Mouse (Mus musculus) midbrain, postnatal 0 days (tissue): Measurements from ENCODE around the gene Lrrc38. TPM values are rescaled to one million over a fixed set of nuclear protein-coding genes. Genes with fewer than 3 reads are reported as not detected.

Source experiments
- ATAC-seq: fragments of 200-750 bp; cut with Nextera tagmentation; 2 replicates; pipeline ENCODE4 v1.8.0; 2017; ENCODE audit warnings: moderate number of reproducible peaks, mild to moderate bottlenecking, moderate TSS enrichment, moderate library complexity; ENCODE audit not compliant: low FRiP score
- DNase-seq: peaks from one replicate; pipeline ENCODE4 v3.0.0-alpha.2; 2015; ENCODE audit warnings: low spot score
- H3K27ac ChIP-seq: fragments of 300-500 bp; sonication (generic); 2 replicates; pipeline ENCODE4 v1.5.1; 2014; ENCODE audit warnings: low read depth, mild to moderate bottlenecking, low read length, mixed read lengths
- H3K27me3 ChIP-seq: fragments of 300-500 bp; sonication (generic); 2 replicates; pipeline ENCODE4 v1.6.1; 2014; ENCODE audit warnings: low read length, control low read depth, mixed read lengths; ENCODE audit not compliant: insufficient read depth
- H3K36me3 ChIP-seq: fragments of 300-500 bp; sonication (generic); 2 replicates; pipeline ENCODE4 v1.6.1; 2014; ENCODE audit warnings: low read length, control low read depth, mixed read lengths; ENCODE audit not compliant: insufficient read depth
- H3K4me1 ChIP-seq: fragments of 300-500 bp; sonication (generic); 2 replicates; pipeline ENCODE4 v1.6.1; 2014; ENCODE audit warnings: mild to moderate bottlenecking, control low read depth, antibody characterized with exemption, low read length, mixed read lengths; ENCODE audit not compliant: insufficient read depth
- H3K4me2 ChIP-seq: fragments of 300-500 bp; sonication (generic); 2 replicates; pipeline ENCODE4 v1.6.1; 2014; ENCODE audit warnings: low read depth, mild to moderate bottlenecking, low read length, mixed read lengths; ENCODE audit not compliant: poor library complexity, severe bottlenecking
- H3K4me3 ChIP-seq: fragments of 300-500 bp; sonication (generic); 2 replicates; pipeline ENCODE4 v1.5.1; 2014; ENCODE audit warnings: low read depth, mild to moderate bottlenecking, low read length, moderate library complexity
- H3K9ac ChIP-seq: fragments of 300-500 bp; sonication (generic); replicated peaks from 2 replicates; pipeline ENCODE4 v1.6.1; 2014; ENCODE audit warnings: mild to moderate bottlenecking, low read length, moderate library complexity, mixed read lengths; ENCODE audit not compliant: poor library complexity, severe bottlenecking
- H3K9me3 ChIP-seq: fragments of 300-500 bp; sonication (generic); 2 replicates; pipeline ENCODE4 v1.6.1; 2016; ENCODE audit warnings: low read length, control low read depth
- CTCF ChIP-seq: IDR thresholded peaks from 2 replicates; pipeline ENCODE4 v1.5.1; 2016; ENCODE audit warnings: antibody characterized with exemption, mild to moderate bottlenecking
- WGBS: fragments of 180-500 bp; shearing (Covaris S2); extraction: QIAGEN DNeasy Blood & Tissue Kit; methylation state at CpG from one replicate; pipeline ENCODE4 v1.1.7; 2014; 5-methylcytosine and 5-hydroxymethylcytosine counted together
- polyA plus RNA-seq: library from polyadenylated mRNA; unstranded; fragments of >200 nt; fragmentation: Nextera tagmentation; extraction: Ambion mirVana; gene quantifications from 2 replicates; pipeline ENCODE4 v1.2.1, GENCODE M21; 2015
- total RNA-seq: library from RNA; depleted of rRNA; stranded (reverse); fragments of >200 nt; gene quantifications from 2 replicates; pipeline ENCODE4 v1.2.3, GENCODE M21; 2014

Lrrc38 gene
- total and polyA plus RNA-seq, 2 experiments from 2014 or later: 0.33 to 0.67 TPM

DNA sequence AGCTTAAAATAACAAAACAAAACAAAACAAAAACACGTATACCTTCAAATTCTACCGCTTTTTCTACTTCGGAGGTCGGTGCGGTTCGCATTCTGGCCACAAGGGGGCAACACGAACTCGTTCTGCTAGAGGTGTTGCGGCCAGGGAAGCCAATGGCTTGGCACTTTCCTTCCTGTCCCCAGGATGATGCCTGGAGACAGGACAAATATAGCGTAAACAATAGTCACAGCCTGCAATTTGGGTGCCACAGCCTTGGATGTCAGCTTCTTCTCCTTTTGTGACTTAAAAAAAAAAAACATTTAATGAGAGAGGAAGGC is 24.0 kb upstream of the Lrrc38 start:
- Histone ChIP-seq H3K9me3 (no peaks in the 10 kb centered on the region), H3K4me1 (no peaks in the 10 kb centered on the region), H3K27me3 (no peaks in the 10 kb centered on the region), H3K4me2 (peak overlapping the region; percentile 47), H3K4me3 (peak overlapping the region; percentile 10; the same call in 1 of the 2 replicates), H3K9ac (no peak overlapping the region; the same call in 1 of the 2 replicates), H3K36me3 (no peaks in the 10 kb centered on the region), H3K27ac (no peak overlapping the region)
- ATAC-seq (peak; percentile 77), DNase-seq (peak; percentile 82)
- peak; percentile 97 for TF ChIP-seq CTCF
- WGBS: 2% methylated on average over 10 of the region's 10 CpGs

DNA sequence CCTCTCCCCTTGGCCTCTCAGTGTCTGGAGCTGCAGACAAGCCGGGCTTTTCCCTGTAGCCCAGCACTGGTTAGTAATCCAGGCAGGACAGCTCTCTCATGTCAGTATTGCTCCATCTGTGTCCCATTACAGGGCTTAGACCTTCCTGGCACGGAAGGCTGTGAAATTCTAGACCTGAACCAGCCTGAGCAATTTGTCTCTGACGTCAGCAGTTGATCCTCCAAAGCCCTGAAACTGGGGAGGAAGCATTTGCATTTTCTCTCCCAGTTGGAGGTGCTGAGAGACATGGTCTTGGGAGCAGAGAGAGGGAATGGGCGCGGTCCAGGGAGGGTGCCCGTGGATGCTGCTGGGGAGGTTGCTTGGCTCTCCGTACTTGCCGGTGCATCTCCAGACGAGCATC is 19.0 kb upstream of the Lrrc38 start:
- no peak overlapping the region for H3K4me2 ChIP-seq
- no peak overlapping the region for H3K4me3 ChIP-seq
- 42% methylated on average over 9 of the region's 9 CpGs for WGBS
- no peak overlapping the region for H3K9ac ChIP-seq
- DNase-seq (peak; percentile 38), ATAC-seq (no peak)
- H3K4me1 ChIP-seq: no peaks in the 10 kb centered on the region
- no peaks in the 10 kb centered on the region for H3K36me3 ChIP-seq
- TF ChIP-seq CTCF: no peak
- H3K27me3 ChIP-seq: no peaks in the 10 kb centered on the region
- H3K27ac ChIP-seq: no peak overlapping the region
- no peaks in the 10 kb centered on the region for H3K9me3 ChIP-seq

DNA sequence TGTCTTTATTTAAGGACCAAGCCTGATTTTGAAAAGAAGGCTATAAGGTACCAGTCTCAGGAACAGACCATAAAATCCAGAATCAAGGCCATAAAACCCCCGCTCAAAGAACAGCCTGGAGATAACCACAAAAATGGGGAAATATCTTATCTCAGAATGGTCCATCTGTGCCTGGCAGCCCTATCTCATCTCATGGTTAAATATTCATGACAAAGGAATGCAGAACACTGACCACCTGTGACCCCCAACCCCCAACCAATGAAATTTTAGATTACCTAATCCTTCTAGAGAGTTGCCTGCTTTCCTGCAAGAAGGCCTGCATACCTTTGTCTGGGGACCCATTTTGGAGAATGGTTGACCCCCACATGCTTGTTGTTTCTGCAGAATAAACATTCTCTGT is 17.8 kb upstream of the Lrrc38 start:
- DNase-seq (no peak), ATAC-seq (no peak)
- Histone ChIP-seq H3K27me3 (no peaks in the 10 kb centered on the region), H3K9ac (no peak overlapping the region), H3K4me2 (no peak overlapping the region), H3K36me3 (no peaks in the 10 kb centered on the region), H3K4me1 (no peaks in the 10 kb centered on the region), H3K4me3 (no peak overlapping the region), H3K27ac (no peak overlapping the region), H3K9me3 (no peaks in the 10 kb centered on the region)
- WGBS: 93% methylated on average over 1 of the region's 1 CpGs
- TF ChIP-seq CTCF: no peak

DNA sequence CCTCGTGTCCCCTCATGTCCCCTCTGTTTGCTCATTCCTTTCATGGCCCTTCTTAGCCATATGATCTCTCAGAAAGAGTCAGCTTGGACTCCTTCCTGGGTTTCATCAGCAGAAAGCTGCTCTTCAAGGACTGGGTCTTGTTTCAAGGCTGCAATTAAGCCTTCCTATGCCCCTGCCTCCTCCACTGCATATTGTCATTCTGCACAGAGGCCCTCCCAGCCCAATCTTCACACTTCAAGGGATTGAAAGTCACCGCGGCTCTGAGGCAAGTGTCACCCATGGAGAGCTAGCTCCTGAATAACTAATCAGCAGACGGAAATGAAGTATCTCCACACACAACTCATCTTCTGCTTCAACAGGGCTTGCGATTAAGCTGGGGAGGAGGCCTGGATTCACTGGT is 15.4 kb upstream of the Lrrc38 start:
- H3K9me3 ChIP-seq: no peaks in the 10 kb centered on the region
- TF ChIP-seq CTCF: no peak

DNA sequence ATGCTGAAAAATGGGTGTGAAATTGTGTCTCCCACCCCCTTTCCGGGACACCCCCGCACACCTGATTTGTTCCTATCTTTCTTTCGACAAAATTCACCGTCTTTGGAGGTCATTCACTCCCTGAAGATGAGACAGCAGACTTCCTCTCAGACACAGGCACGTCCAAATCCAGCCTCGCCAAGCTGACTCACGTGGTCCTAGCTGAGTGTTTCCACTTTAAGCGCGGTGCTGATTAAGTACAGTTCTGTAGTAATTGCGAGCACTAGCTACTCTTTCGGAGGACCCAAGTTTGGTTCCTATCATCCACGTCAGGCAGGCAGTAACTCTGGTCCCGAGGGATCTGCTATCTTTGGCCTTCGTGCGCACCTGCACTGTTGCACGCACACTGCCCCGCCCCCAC is 14.6 kb upstream of the Lrrc38 start:
- Histone ChIP-seq H3K4me2 (no peak overlapping the region), H3K9ac (no peak overlapping the region), H3K27ac (no peak overlapping the region), H3K27me3 (no peaks in the 10 kb centered on the region), H3K36me3 (no peaks in the 10 kb centered on the region), H3K4me3 (no peak overlapping the region), H3K4me1 (no peaks in the 10 kb centered on the region), H3K9me3 (no peaks in the 10 kb centered on the region)
- no peak for TF ChIP-seq CTCF
- 91% methylated on average over 17 of the region's 17 CpGs for WGBS
- ATAC-seq: no peak
- no peak for DNase-seq

More for the DNA sequence above, 15.4 kb upstream of the Lrrc38 start:
- Histone ChIP-seq H3K27ac (no peak overlapping the region), H3K4me3 (no peak overlapping the region), H3K9ac (no peak overlapping the region), H3K36me3 (no peaks in the 10 kb centered on the region), H3K4me2 (no peak overlapping the region), H3K4me1 (no peaks in the 10 kb centered on the region), H3K27me3 (no peaks in the 10 kb centered on the region)
- DNase-seq: no peak
- no peak for ATAC-seq
- WGBS: 45% methylated on average over 5 of the region's 5 CpGs

DNA sequence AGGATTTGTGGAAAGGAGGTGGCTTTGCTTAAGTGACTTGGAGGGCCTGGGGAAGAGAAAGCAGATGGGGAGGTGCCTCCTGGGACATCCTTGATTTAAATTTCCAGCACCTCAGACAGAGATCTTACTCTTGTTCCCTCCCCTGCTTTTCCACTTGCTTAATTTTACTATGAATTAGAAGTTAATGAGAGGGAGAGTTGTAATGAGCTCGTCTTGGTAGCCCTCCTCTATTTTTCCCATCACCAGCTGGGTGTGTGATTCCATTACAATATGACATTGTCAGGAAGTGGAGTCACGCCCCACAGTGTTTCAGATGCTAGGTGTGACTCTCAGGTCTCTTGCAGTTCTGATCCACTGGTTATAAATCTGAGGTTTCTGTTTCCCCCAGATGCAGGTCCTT is 13.5 kb upstream of the Lrrc38 start:
- no peak overlapping the region for H3K4me2 ChIP-seq
- H3K9me3 ChIP-seq: no peaks in the 10 kb centered on the region
- H3K9ac ChIP-seq: no peak overlapping the region
- no peak overlapping the region for H3K27ac ChIP-seq
- ATAC-seq: no peak
- H3K27me3 ChIP-seq: no peaks in the 10 kb centered on the region
- no peak for TF ChIP-seq CTCF
- H3K4me1 ChIP-seq: no peaks in the 10 kb centered on the region
- no peak overlapping the region for H3K4me3 ChIP-seq
- 65% methylated on average over 2 of the region's 2 CpGs for WGBS
- no peak for DNase-seq
- no peaks in the 10 kb centered on the region for H3K36me3 ChIP-seq
